Mouse (Mus musculus) forebrain, embryonic 14.5 days (tissue): ENCODE data around the gene Myh9. TPM values are rescaled to one million over a fixed set of nuclear protein-coding genes. Genes with fewer than 3 reads are reported as not detected.

Experiments
- ATAC-seq: fragments of 200-750 bp; cut with Nextera tagmentation; 2 replicates; pipeline ENCODE4 v1.8.0; 2017; ENCODE audit warnings: mild to moderate bottlenecking, moderate library complexity
- DNase-seq: peaks from one replicate; pipeline ENCODE4 v3.0.0-alpha.2; 2015; ENCODE audit warnings: low spot score
- H3K27ac ChIP-seq: fragments of 300-500 bp; sonication (generic); 2 replicates; pipeline ENCODE4 v1.5.1; 2014; ENCODE audit warnings: low read depth, mild to moderate bottlenecking, control low read depth, low read length, moderate library complexity
- H3K27me3 ChIP-seq: fragments of 300-500 bp; sonication (generic); replicated peaks from 2 replicates; pipeline ENCODE4 v1.6.1; 2014; ENCODE audit warnings: low read length, control low read depth, mixed read lengths; ENCODE audit not compliant: control insufficient read depth, insufficient read depth
- H3K36me3 ChIP-seq: fragments of 300-500 bp; sonication (generic); 2 replicates; pipeline ENCODE4 v1.6.1; 2014; ENCODE audit warnings: low read length, control low read depth; ENCODE audit not compliant: control insufficient read depth, insufficient read depth
- H3K4me1 ChIP-seq: fragments of 300-500 bp; sonication (generic); 2 replicates; pipeline ENCODE4 v1.6.1; 2014; ENCODE audit warnings: antibody characterized with exemption, low read length, control low read depth; ENCODE audit not compliant: control insufficient read depth, insufficient read depth
- H3K4me2 ChIP-seq: fragments of 300-500 bp; sonication (generic); 2 replicates; pipeline ENCODE4 v1.6.1; 2014; ENCODE audit warnings: mild to moderate bottlenecking, control low read depth, low read length
- H3K4me3 ChIP-seq: fragments of 300-500 bp; sonication (generic); 2 replicates; pipeline ENCODE4 v1.5.1; 2014; ENCODE audit warnings: low read depth, low read length, control low read depth
- H3K9ac ChIP-seq: fragments of 300-500 bp; sonication (generic); 2 replicates; pipeline ENCODE4 v1.6.1; 2014; ENCODE audit warnings: mild to moderate bottlenecking, low read length, control low read depth, moderate library complexity
- H3K9me3 ChIP-seq: fragments of 300-500 bp; sonication (generic); replicated peaks from 2 replicates; pipeline ENCODE4 v1.6.1; 2016; ENCODE audit warnings: low read length, control low read depth, mixed read lengths; ENCODE audit not compliant: control insufficient read depth
- WGBS: fragments of 180-500 bp; shearing (Covaris S2); extraction: QIAGEN DNeasy Blood & Tissue Kit; methylation state at CpG from one replicate; pipeline ENCODE4 v1.1.7; 2014; 5-methylcytosine and 5-hydroxymethylcytosine counted together
- polyA plus RNA-seq: library from polyadenylated mRNA; unstranded; fragments of >200 nt; fragmentation: Nextera tagmentation; extraction: Ambion mirVana; gene quantifications from 2 replicates; pipeline ENCODE4 v1.2.1, GENCODE M21; 2014

The Myh9 gene
- polyA plus RNA-seq, 1 experiment from 2014 or later: 10.8 TPM

GRCm38 (mm10) chr15:77833731-77834130 is 8.2 kb downstream of the Myh9 start:
- DNase-seq (no peak), ATAC-seq (no peak)
- WGBS: 93% methylated on average over 6 of the region's 6 CpGs
- Histone ChIP-seq H3K4me3 (no peak overlapping the region), H3K9ac (no peak overlapping the region), H3K27me3 (no peaks in the 10 kb centered on the region), H3K4me2 (no peak overlapping the region), H3K9me3 (no peaks in the 10 kb centered on the region), H3K27ac (no peak overlapping the region), H3K36me3 (no peaks in the 10 kb centered on the region), H3K4me1 (peaks cover 6% of the 10 kb centered on the region; the same call in 1 of the 2 replicates)

GRCm38 (mm10) chr15:77833083-77833482 is 8.9 kb downstream of the Myh9 start:
- Histone ChIP-seq H3K9ac (no peak overlapping the region), H3K27me3 (no peaks in the 10 kb centered on the region), H3K9me3 (no peaks in the 10 kb centered on the region), H3K27ac (no peak overlapping the region), H3K4me2 (no peak overlapping the region), H3K4me1 (peaks cover 3% of the 10 kb centered on the region; the same call in 1 of the 2 replicates), H3K4me3 (no peak overlapping the region), H3K36me3 (no peaks in the 10 kb centered on the region)
- no peak for DNase-seq
- no peak for ATAC-seq

GRCm38 (mm10) chr15:77832458-77832904 is 9.5 kb downstream of the Myh9 start:
- no peak for DNase-seq
- 86% methylated on average over 7 of the region's 7 CpGs for WGBS
- Histone ChIP-seq H3K27me3 (no peaks in the 10 kb centered on the region), H3K4me1 (peaks cover 7% of the 10 kb centered on the region), H3K4me3 (no peak overlapping the region), H3K4me2 (no peak overlapping the region), H3K9ac (no peak overlapping the region), H3K27ac (no peak overlapping the region), H3K36me3 (no peaks in the 10 kb centered on the region), H3K9me3 (no peaks in the 10 kb centered on the region)
- ATAC-seq: no peak

- ATAC-seq (no peak), DNase-seq (no peak)
- H3K9me3 ChIP-seq: no peaks in the 10 kb centered on the region
- H3K27me3 ChIP-seq: no peaks in the 10 kb centered on the region
- peaks cover 10% of the 10 kb centered on the region for H3K4me1 ChIP-seq
- no peaks in the 10 kb centered on the region for H3K36me3 ChIP-seq
- no peak overlapping the region for H3K4me2 ChIP-seq
- no peak overlapping the region for H3K9ac ChIP-seq
- WGBS: 93% methylated on average over 8 of the region's 8 CpGs
- H3K4me3 ChIP-seq: no peak overlapping the region
- no peak overlapping the region for H3K27ac ChIP-seq
Measured at GRCm38 (mm10) chr15:77831754-77832457, 10.1 kb downstream of the Myh9 start.

- H3K4me3 ChIP-seq: no peak overlapping the region
- no peak for DNase-seq
- no peaks in the 10 kb centered on the region for H3K9me3 ChIP-seq
- H3K27ac ChIP-seq: no peak overlapping the region
- no peak overlapping the region for H3K4me2 ChIP-seq
- 91% methylated on average over 2 of the region's 2 CpGs for WGBS
- no peak for ATAC-seq
- H3K27me3 ChIP-seq: no peaks in the 10 kb centered on the region
- no peak overlapping the region for H3K9ac ChIP-seq
- H3K36me3 ChIP-seq: no peaks in the 10 kb centered on the region
- H3K4me1 ChIP-seq: peaks cover 10% of the 10 kb centered on the region
Measured at GRCm38 (mm10) chr15:77831138-77831579, 10.8 kb downstream of the Myh9 start.

- 86% methylated on average over 5 of the region's 5 CpGs for WGBS
Measured at GRCm38 (mm10) chr15:77830481-77831137, 11.4 kb downstream of the Myh9 start.

GRCm38 (mm10) chr15:77829542-77829941 is 12.4 kb downstream of the Myh9 start:
- Histone ChIP-seq H3K4me1 (peaks cover 10% of the 10 kb centered on the region), H3K27me3 (no peaks in the 10 kb centered on the region), H3K36me3 (no peaks in the 10 kb centered on the region), H3K9me3 (no peaks in the 10 kb centered on the region), H3K4me3 (no peak overlapping the region), H3K4me2 (no peak overlapping the region), H3K27ac (no peak overlapping the region), H3K9ac (no peak overlapping the region)
- 66% methylated on average over 2 of the region's 2 CpGs for WGBS
- ATAC-seq (no peak), DNase-seq (no peak)

More at GRCm38 (mm10) chr15:77830481-77831137, 11.4 kb downstream of the Myh9 start:
- no peak overlapping the region for H3K4me3 ChIP-seq
- no peaks in the 10 kb centered on the region for H3K9me3 ChIP-seq
- no peak overlapping the region for H3K4me2 ChIP-seq
- no peak overlapping the region for H3K27ac ChIP-seq
- H3K9ac ChIP-seq: no peak overlapping the region
- no peaks in the 10 kb centered on the region for H3K36me3 ChIP-seq
- H3K27me3 ChIP-seq: no peaks in the 10 kb centered on the region
- H3K4me1 ChIP-seq: peaks cover 10% of the 10 kb centered on the region
- ATAC-seq (no peak), DNase-seq (no peak)

GRCm38 (mm10) chr15:77828910-77829309 is 13.1 kb downstream of the Myh9 start:
- Histone ChIP-seq H3K4me3 (no peak overlapping the region), H3K9me3 (no peaks in the 10 kb centered on the region), H3K27me3 (no peaks in the 10 kb centered on the region), H3K4me1 (peaks cover 10% of the 10 kb centered on the region), H3K9ac (no peak overlapping the region), H3K27ac (no peak overlapping the region), H3K36me3 (no peaks in the 10 kb centered on the region), H3K4me2 (no peak overlapping the region)
- ATAC-seq (no peak), DNase-seq (no peak)
- 94% methylated on average over 6 of the region's 6 CpGs for WGBS

GRCm38 (mm10) chr15:77828242-77828641 is 13.7 kb downstream of the Myh9 start:
- no peak overlapping the region for H3K4me2 ChIP-seq
- no peak overlapping the region for H3K9ac ChIP-seq
- H3K4me1 ChIP-seq: peaks cover 10% of the 10 kb centered on the region
- no peaks in the 10 kb centered on the region for H3K36me3 ChIP-seq
- 89% methylated on average over 12 of the region's 12 CpGs for WGBS
- no peak overlapping the region for H3K27ac ChIP-seq
- ATAC-seq: no peak
- no peak overlapping the region for H3K4me3 ChIP-seq
- no peak for DNase-seq
- no peaks in the 10 kb centered on the region for H3K9me3 ChIP-seq
- H3K27me3 ChIP-seq: no peaks in the 10 kb centered on the region
